Mouse (Mus musculus): Measurements from ENCODE around the gene Pygb.

Pygb gene

DNA sequence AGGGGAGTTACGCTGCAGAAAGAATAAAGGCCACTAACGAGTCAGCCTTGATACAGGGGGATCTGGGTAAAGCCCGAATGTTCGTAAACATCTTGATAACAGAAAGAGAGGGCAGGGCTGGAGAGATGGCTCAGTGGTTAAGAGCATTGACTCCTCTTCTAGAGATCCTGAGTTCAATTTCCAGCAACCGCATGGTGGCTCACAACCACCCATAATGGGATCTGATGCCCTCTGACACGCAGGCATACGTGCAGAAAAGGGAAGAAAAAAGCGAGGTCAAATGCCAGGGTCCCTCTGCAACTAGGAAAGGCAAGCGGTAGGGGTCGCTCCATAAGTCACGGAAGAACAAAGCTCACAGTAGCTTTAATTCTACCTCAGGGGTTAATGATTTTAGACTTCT is 54.6 kb downstream of the Pygb start:
- DNase-seq (ENCODE audit: low read depth, low spot score): no peak

DNA sequence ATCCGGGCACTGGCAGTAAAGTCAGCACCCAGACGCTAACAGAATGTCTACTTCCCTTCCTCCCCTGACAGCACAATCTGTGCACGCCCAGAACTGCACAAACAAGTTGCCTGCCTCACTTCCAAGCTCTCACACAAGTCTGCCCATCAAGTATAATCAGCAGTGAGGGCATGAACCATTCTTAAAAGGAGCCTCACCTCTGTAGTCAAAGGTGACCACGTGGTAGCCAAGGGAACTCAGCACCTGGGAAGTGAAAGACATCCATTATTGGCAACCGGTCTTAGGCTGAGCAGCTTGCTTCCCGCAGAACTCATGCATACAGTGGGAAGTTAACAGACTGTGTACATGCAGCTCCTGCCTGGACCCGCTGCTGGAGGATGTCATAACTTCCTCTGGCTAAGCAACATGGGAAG is 55.5 kb downstream of the Pygb start:
- DNase-seq (ENCODE audit: low read depth, low spot score): no peak

DNA sequence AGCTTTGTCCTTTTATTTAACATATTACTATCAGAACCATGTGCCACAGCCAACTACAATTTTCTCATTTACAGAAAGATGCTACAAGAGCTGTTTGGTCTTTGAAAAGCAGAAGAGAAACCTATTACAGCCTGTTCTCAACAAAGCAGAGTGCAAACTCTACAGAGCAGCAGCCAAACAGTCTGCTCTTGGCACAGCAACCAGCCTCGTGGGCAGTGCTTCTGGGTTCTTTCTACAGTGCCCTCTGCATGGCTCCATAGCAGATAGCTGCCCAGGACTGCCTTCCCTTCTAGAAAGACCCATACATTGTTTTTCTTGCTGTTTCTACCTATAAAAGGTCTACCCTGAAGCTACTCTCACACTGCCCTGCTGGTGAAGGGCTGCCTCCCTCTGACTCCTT is 58.3 kb downstream of the Pygb start:
- DNase-seq (ENCODE audit: low read depth, low spot score): no peak

DNA sequence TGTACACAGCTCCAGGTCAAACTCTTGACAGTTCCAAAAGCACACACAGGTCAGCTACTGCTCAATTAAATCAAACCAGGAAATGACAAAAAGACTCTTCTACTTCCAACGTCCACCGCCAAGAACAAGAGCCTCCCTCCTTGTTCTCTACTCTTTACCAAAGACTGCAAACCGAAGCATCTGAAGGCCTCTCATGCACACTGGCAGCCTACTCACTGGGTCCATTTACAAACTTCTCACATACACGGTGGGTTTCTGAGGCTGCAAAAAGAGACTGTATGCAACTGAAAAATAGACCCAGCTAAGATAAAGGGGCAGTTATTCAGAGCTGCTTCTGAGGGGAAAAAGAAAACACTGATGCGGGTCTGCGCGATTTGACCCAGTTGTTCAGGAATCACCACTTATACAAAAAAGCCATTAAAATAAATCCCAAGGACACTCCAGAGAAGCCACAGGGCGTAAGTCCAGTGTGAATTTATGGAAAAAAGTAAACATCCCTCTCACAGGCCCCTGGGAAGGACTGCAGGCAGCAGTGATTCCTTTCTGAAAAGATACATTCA is 61.0 kb downstream of the Pygb start:
- no peak for DNase-seq (ENCODE audit: low read depth, low spot score)

GRCm38 (mm10) chr2:150851251-150851650 is 64.7 kb downstream of the Pygb start:
- no peak for DNase-seq (ENCODE audit: low read depth, low spot score)

- DNase-seq (ENCODE audit: low read depth, low spot score): no peak
Measured at GRCm38 (mm10) chr2:150855186-150855585, 68.7 kb downstream of the Pygb start.

DNA sequence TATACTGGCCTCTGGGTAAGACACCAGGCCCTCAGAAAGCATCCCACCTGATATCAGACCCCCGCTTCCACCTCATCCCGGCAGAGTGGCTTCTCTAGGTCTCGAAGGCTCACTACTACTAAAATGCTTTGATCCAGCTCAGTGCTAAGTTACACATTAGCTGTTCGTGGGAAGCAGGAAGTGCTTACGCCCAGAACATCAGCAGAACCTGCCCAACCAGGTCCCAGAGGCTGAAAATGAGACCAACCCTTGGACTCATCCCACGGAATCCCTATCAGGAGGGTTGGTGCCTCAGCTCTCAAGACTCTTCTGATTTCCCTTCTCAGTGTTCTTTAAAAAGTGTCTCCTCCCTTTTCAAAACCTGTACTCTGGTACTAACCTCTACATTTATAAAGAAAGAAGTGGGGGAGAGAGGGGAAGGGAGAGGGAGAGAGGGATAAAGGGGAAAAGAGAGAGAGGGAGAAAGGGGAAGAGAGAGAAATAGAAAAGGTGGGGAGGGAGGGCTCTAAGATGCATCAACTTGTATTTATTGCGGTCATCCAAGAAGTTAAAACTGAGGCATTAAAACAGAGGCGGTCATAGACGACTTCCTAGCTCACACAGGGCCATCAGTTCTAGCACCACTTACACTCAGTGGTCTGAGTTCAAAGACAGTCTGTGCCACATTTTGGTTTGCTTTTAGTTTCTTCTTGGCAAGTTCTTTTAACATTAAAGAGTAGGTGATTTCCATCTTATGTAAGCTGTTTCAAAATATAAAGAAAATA is 72.4 kb downstream of the Pygb start:
- DNase-seq (ENCODE audit: low read depth, low spot score): no peak

DNA sequence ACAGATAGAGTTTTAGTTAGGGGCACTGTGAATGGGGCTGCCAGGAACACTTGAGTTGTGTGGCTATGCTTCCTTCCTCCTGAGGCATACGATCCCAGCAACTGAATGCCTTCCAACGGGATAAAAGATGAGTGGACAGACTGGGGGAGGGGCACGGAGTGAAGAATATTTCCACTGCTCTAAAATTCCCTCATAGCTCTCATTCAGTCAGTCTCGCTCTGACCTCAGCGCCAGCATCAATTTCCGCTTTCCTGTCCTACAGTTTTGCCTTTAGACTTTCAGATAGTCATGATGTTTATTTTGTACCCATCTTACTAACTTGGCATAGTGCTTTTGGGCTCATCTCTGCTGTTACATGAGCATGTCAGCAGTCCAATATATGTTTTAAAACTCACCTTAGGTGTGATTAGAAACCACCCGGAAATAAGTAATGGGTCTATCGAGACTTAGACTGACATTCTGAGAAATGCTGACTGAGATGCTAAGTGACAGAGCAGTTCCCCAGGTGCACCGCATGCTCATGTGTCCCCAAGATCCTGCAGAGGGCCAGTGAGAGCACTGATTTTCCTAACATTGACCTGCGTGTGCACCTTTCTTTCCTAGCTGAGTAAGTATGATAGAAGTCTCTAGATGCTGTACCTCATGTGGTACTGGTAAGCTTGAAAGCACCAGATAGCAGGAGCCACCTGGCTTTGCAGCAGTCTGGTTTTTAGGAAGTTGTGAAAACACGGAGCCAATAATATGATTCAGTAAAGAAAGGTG is 73.4 kb downstream of the Pygb start:
- no peak for DNase-seq (ENCODE audit: low read depth, low spot score)

GRCm38 (mm10) chr2:150861128-150861527 is 74.6 kb downstream of the Pygb start:
- DNase-seq (ENCODE audit: low read depth, low spot score): no peak

DNA sequence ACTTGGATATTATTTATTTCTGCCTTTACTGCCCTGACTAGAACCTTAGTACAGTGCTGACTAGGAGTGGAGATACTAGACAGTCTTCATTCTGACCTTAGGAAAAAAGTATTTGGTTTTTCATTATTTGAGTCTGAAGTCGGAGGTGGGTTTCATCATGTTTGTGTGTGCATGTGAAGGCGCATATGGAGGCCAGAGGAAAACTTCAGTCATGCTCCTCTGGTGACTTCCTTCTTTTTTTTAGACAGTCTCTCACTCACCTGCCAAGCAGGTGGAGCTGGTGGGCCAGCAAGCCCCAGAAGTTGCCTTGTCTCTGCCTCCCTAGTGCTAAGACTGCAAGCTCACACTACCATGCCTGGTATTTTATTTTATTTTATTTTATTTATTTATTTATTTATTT is 80.5 kb downstream of the Pygb start:
- no peak for DNase-seq (ENCODE audit: low read depth, low spot score)

DNA sequence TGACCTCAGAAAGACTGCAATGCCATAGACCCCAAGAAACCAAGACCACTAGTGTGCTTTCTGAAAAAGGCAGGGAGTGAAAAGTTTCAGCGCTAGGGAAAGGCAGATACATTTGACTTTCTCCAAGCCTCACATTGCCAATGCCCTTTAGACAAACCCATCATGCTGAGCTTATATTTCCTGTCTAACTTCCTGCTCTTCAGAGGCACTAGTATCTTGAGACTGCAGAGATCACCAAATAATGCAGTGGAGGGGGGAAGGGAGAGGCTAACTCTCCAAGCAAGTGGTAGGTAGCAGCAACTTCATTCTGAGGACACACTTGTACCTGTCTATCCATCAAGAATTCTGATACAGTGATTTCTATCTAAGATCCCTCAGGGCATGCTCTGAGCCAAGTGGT is 82.9 kb downstream of the Pygb start:
- no peak for DNase-seq (ENCODE audit: low read depth, low spot score)

GRCm38 (mm10) chr2:150874508-150874907 is 88.0 kb downstream of the Pygb start:
- DNase-seq (ENCODE audit: low read depth, low spot score): no peak

GRCm38 (mm10) chr2:150875226-150875625 is 88.7 kb downstream of the Pygb start:
- no peak for DNase-seq (ENCODE audit: low read depth, low spot score)

- DNase-seq (ENCODE audit: low read depth, low spot score): no peak
Measured at GRCm38 (mm10) chr2:150877561-150877960, 91.0 kb downstream of the Pygb start.
